Mouse (Mus musculus): ENCODE results near the gene Selenos. TPM values are rescaled to one million over a fixed set of nuclear protein-coding genes. Genes with fewer than 3 reads are reported as not detected.

Gene Selenos
- polyA plus RNA-seq, 1 experiment from 2014 or later, result 109 TPM

GRCm38 (mm10) chr7:66113561-66113960 is 34.1 kb downstream of the Selenos start:
- WGBS, result 76% methylated on average over 3 of the region's 3 CpGs
- DNase-seq (ENCODE audit: low spot score), result no peak
- H3K4me1 ChIP-seq, result peaks cover 53% of the 10 kb centered on the region
- H3K27me3 ChIP-seq (ENCODE audit: insufficient read depth, poor library complexity, severe bottlenecking), result no peaks in the 10 kb centered on the region
- H3K36me3 ChIP-seq, result peaks cover 6% of the 10 kb centered on the region; the same call in 1 of the 2 replicates
- H3K9me3 ChIP-seq, result no peaks in the 10 kb centered on the region
- no peak overlapping the region for H3K4me3 ChIP-seq
- H3K27ac ChIP-seq, result peak overlapping the region; percentile 3; the same call in 1 of the 2 replicates

GRCm38 (mm10) chr7:66115821-66116343 is 36.4 kb downstream of the Selenos start:
- H3K9me3 ChIP-seq, result no peaks in the 10 kb centered on the region
- H3K27ac ChIP-seq, result no peak overlapping the region
- peak overlapping the region; percentile 1; the same call in 1 of the 2 replicates for H3K4me3 ChIP-seq
- peaks cover 64% of the 10 kb centered on the region for H3K4me1 ChIP-seq
- H3K36me3 ChIP-seq, result peaks cover 6% of the 10 kb centered on the region; the same call in 1 of the 2 replicates
- DNase-seq (ENCODE audit: low spot score), result no peak
- no peaks in the 10 kb centered on the region for H3K27me3 ChIP-seq (ENCODE audit: insufficient read depth, poor library complexity, severe bottlenecking)
- WGBS, result 50% methylated on average over 11 of the region's 11 CpGs

- Histone ChIP-seq H3K4me1 (peaks cover 64% of the 10 kb centered on the region), H3K27me3 (ENCODE audit: insufficient read depth, poor library complexity, severe bottlenecking) (no peaks in the 10 kb centered on the region), H3K4me3 (0 out of 2 replicates have a peak overlapping the region, but pooled peaks have one; percentile 12), H3K9me3 (no peaks in the 10 kb centered on the region), H3K36me3 (peaks cover 6% of the 10 kb centered on the region; the same call in 1 of the 2 replicates), H3K27ac (no peak overlapping the region)
- 33% methylated on average over 8 of the region's 8 CpGs for WGBS
- no peak for DNase-seq (ENCODE audit: low spot score)
Observed at GRCm38 (mm10) chr7:66116906-66117482, 37.5 kb downstream of the Selenos start.

- Histone ChIP-seq H3K27ac (no peak overlapping the region), H3K4me3 (no peak overlapping the region), H3K9me3 (no peaks in the 10 kb centered on the region), H3K27me3 (ENCODE audit: insufficient read depth, poor library complexity, severe bottlenecking) (no peaks in the 10 kb centered on the region), H3K36me3 (peaks cover 6% of the 10 kb centered on the region; the same call in 1 of the 2 replicates), H3K4me1 (peaks cover 60% of the 10 kb centered on the region)
- DNase-seq (ENCODE audit: low spot score), result no peak
- 83% methylated on average over 3 of the region's 3 CpGs for WGBS
Observed at GRCm38 (mm10) chr7:66118046-66118445, 38.6 kb downstream of the Selenos start.

- no peak overlapping the region for H3K4me3 ChIP-seq
- DNase-seq (ENCODE audit: low spot score), result no peak
- no peaks in the 10 kb centered on the region for H3K9me3 ChIP-seq
- H3K27me3 ChIP-seq (ENCODE audit: insufficient read depth, poor library complexity, severe bottlenecking), result no peaks in the 10 kb centered on the region
- WGBS, result 84% methylated on average over 7 of the region's 7 CpGs
- peaks cover 6% of the 10 kb centered on the region; the same call in 1 of the 2 replicates for H3K36me3 ChIP-seq
- H3K4me1 ChIP-seq, result peaks cover 52% of the 10 kb centered on the region
- H3K27ac ChIP-seq, result no peak overlapping the region
Observed at GRCm38 (mm10) chr7:66118796-66119195, 39.3 kb downstream of the Selenos start.

GRCm38 (mm10) chr7:66120139-66120538 is 40.7 kb downstream of the Selenos start:
- H3K27me3 ChIP-seq (ENCODE audit: insufficient read depth, poor library complexity, severe bottlenecking), result no peaks in the 10 kb centered on the region
- no peak overlapping the region for H3K4me3 ChIP-seq
- 78% methylated on average over 1 of the region's 1 CpGs for WGBS
- DNase-seq (ENCODE audit: low spot score), result no peak
- peaks cover 7% of the 10 kb centered on the region for H3K36me3 ChIP-seq
- H3K9me3 ChIP-seq, result no peaks in the 10 kb centered on the region
- H3K4me1 ChIP-seq, result peaks cover 43% of the 10 kb centered on the region
- no peak overlapping the region for H3K27ac ChIP-seq

- peaks cover 36% of the 10 kb centered on the region for H3K4me1 ChIP-seq
- H3K27ac ChIP-seq, result no peak overlapping the region
- no peak for DNase-seq (ENCODE audit: low spot score)
- no peaks in the 10 kb centered on the region for H3K9me3 ChIP-seq
- H3K4me3 ChIP-seq, result no peak overlapping the region
- H3K27me3 ChIP-seq (ENCODE audit: insufficient read depth, poor library complexity, severe bottlenecking), result no peaks in the 10 kb centered on the region
- H3K36me3 ChIP-seq, result peaks cover 14% of the 10 kb centered on the region
- WGBS, result 81% methylated on average over 7 of the region's 7 CpGs
Observed at GRCm38 (mm10) chr7:66120702-66121396, 41.4 kb downstream of the Selenos start.

- H3K4me1 ChIP-seq, result peaks cover 34% of the 10 kb centered on the region
- DNase-seq (ENCODE audit: low spot score), result no peak
- peaks cover 27% of the 10 kb centered on the region for H3K36me3 ChIP-seq
- 86% methylated on average over 11 of the region's 11 CpGs for WGBS
- no peaks in the 10 kb centered on the region for H3K27me3 ChIP-seq (ENCODE audit: insufficient read depth, poor library complexity, severe bottlenecking)
- no peak overlapping the region for H3K4me3 ChIP-seq
- no peak overlapping the region for H3K27ac ChIP-seq
- H3K9me3 ChIP-seq, result no peaks in the 10 kb centered on the region
Observed at GRCm38 (mm10) chr7:66124551-66124968, 45.1 kb downstream of the Selenos start.

GRCm38 (mm10) chr7:66125368-66125767 is 45.9 kb downstream of the Selenos start:
- H3K4me1 ChIP-seq, result peaks cover 30% of the 10 kb centered on the region
- H3K27ac ChIP-seq, result no peak overlapping the region
- peaks cover 29% of the 10 kb centered on the region for H3K36me3 ChIP-seq
- DNase-seq (ENCODE audit: low spot score), result no peak
- no peak overlapping the region for H3K4me3 ChIP-seq
- no peaks in the 10 kb centered on the region for H3K9me3 ChIP-seq
- WGBS, result 94% methylated on average over 14 of the region's 14 CpGs
- no peaks in the 10 kb centered on the region for H3K27me3 ChIP-seq (ENCODE audit: insufficient read depth, poor library complexity, severe bottlenecking)

GRCm38 (mm10) chr7:66127951-66128645 is 48.6 kb downstream of the Selenos start:
- H3K27me3 ChIP-seq (ENCODE audit: insufficient read depth, poor library complexity, severe bottlenecking), result no peaks in the 10 kb centered on the region
- H3K4me3 ChIP-seq, result no peak overlapping the region
- peaks cover 46% of the 10 kb centered on the region for H3K36me3 ChIP-seq
- H3K4me1 ChIP-seq, result peaks cover 25% of the 10 kb centered on the region
- DNase-seq (ENCODE audit: low spot score), result no peak
- 87% methylated on average over 4 of the region's 4 CpGs for WGBS
- no peak overlapping the region for H3K27ac ChIP-seq
- no peaks in the 10 kb centered on the region for H3K9me3 ChIP-seq

GRCm38 (mm10) chr7:66128857-66129256 is 49.4 kb downstream of the Selenos start:
- no peaks in the 10 kb centered on the region for H3K9me3 ChIP-seq
- H3K27me3 ChIP-seq (ENCODE audit: insufficient read depth, poor library complexity, severe bottlenecking), result no peaks in the 10 kb centered on the region
- H3K4me1 ChIP-seq, result peaks cover 25% of the 10 kb centered on the region
- no peak for DNase-seq (ENCODE audit: low spot score)
- 0 out of 2 replicates have a peak overlapping the region, but pooled peaks have one; percentile 4 for H3K27ac ChIP-seq
- peaks cover 46% of the 10 kb centered on the region for H3K36me3 ChIP-seq
- 24% methylated on average over 3 of the region's 3 CpGs for WGBS
- H3K4me3 ChIP-seq, result no peak overlapping the region

GRCm38 (mm10) chr7:66130296-66130695 is 50.8 kb downstream of the Selenos start:
- WGBS, result 67% methylated on average over 2 of the region's 2 CpGs
- Histone ChIP-seq H3K4me3 (no peak overlapping the region), H3K9me3 (no peaks in the 10 kb centered on the region), H3K36me3 (peaks cover 38% of the 10 kb centered on the region), H3K27ac (no peak overlapping the region), H3K4me1 (peaks cover 32% of the 10 kb centered on the region), H3K27me3 (ENCODE audit: insufficient read depth, poor library complexity, severe bottlenecking) (no peaks in the 10 kb centered on the region)
- DNase-seq (ENCODE audit: low spot score), result no peak
